24 mouse cellular contexts compared by ENCODE assay signal in genomic region chr2:13039785-13040184, GRCm38 (mm10). TPM values are rescaled to one million over a fixed set of nuclear protein-coding genes. Genes with fewer than 3 reads are reported as not detected.
DNase-seq lines count a peak whose midpoint lies in the region; ATAC-seq and TF ChIP-seq lines count a peak whose summit lies in the region.
"Had no signal": no experiment of that assay in that cellular context is flagged by ENCODE, and none has a peak within 500 bp of the region (broad histone marks: within the 10 kb centered on the region; RNA-seq: fewer than 3 reads in every experiment).

No protein-coding gene starts in this region.

- TF ChIP-seq RAD21 in CH12.LX (IDR thresholded peaks at IDR 0.05; ENCODE audit: low read depth, low read length) = peak; percentile 66

- H3K9me3 ChIP-seq in liver, embryonic 14.5 days (ENCODE audit: control insufficient read depth, low read length) = no peaks in the 10 kb centered on the region
- H3K9me3 ChIP-seq in liver, embryonic 12.5 days (replicated peaks) = no peaks in the 10 kb centered on the region
- no peaks in the 10 kb centered on the region for H3K9me3 ChIP-seq in CH12.LX (replicated peaks; ENCODE audit: low read length)
- H3K9me3 ChIP-seq in midbrain, embryonic 15.5 days = no peaks in the 10 kb centered on the region
- H3K9me3 ChIP-seq: embryonic facial prominence, embryonic 13.5 days; forebrain, embryonic 13.5 days; heart, embryonic 15.5 days; hindbrain, embryonic 13.5 days; intestine, embryonic 15.5 days had no signal

- ATAC-seq in liver, embryonic 14.5 days (ENCODE audit: insufficient read depth) = no peak
- no peak for ATAC-seq in liver, embryonic 12.5 days
- no peak for ATAC-seq in midbrain, embryonic 15.5 days (replicated peaks)
- ATAC-seq: forebrain, embryonic 13.5 days; hindbrain, postnatal 0 days; intestine, embryonic 15.5 days had no signal

- no peaks in the 10 kb centered on the region for H3K79me2 ChIP-seq in CH12.LX (replicated peaks; ENCODE audit: control insufficient read depth, extremely low read depth, insufficient read depth, poor library complexity, severe bottlenecking)

- H3K36me3 ChIP-seq in liver, embryonic 14.5 days (replicated peaks; ENCODE audit: control insufficient read depth, insufficient read depth, low read depth) = no peaks in the 10 kb centered on the region
- no peaks in the 10 kb centered on the region for H3K36me3 ChIP-seq in liver, embryonic 12.5 days
- no peaks in the 10 kb centered on the region for H3K36me3 ChIP-seq in CH12.LX (replicated peaks in 1 of 2; ENCODE audit: control insufficient read depth in 1 of 2, insufficient read depth in 1 of 2, low read length in 1 of 2)
- H3K36me3 ChIP-seq in midbrain, embryonic 15.5 days (replicated peaks) = no peaks in the 10 kb centered on the region
- H3K36me3 ChIP-seq: embryonic facial prominence, embryonic 13.5 days; heart, embryonic 15.5 days; hindbrain, embryonic 13.5 days; intestine, embryonic 15.5 days had no signal

- no peak overlapping the region for H3K9ac ChIP-seq in liver, embryonic 14.5 days (replicated peaks)
- H3K9ac ChIP-seq in liver, embryonic 12.5 days = no peak overlapping the region
- H3K9ac ChIP-seq in CH12.LX (ENCODE audit: insufficient read depth, low read depth) = no peak overlapping the region
- no peak overlapping the region for H3K9ac ChIP-seq in midbrain, embryonic 15.5 days
- H3K9ac ChIP-seq: embryonic facial prominence, embryonic 13.5 days; forebrain, embryonic 13.5 days; forebrain, postnatal 0 days; heart, embryonic 15.5 days; hindbrain, embryonic 13.5 days; intestine, embryonic 15.5 days had no signal

- H3K4me3 ChIP-seq in liver, embryonic 14.5 days (ENCODE audit: insufficient read depth in 1 of 2, low read depth in 2 of 2, low read length in 2 of 2) = no peak overlapping the region
- H3K4me3 ChIP-seq in liver, embryonic 12.5 days = no peak overlapping the region
- H3K4me3 ChIP-seq in CH12.LX (replicated peaks in 1 of 3; ENCODE audit: low read depth in 2 of 3, low read length in 2 of 3, poor library complexity in 1 of 3) = no peak overlapping the region
- no peak overlapping the region for H3K4me3 ChIP-seq in midbrain, embryonic 15.5 days
- H3K4me3 ChIP-seq: embryonic facial prominence, embryonic 13.5 days; forebrain, embryonic 13.5 days; heart, embryonic 15.5 days; hindbrain, embryonic 13.5 days; intestine, embryonic 15.5 days had no signal

- no peak overlapping the region for H3K4me2 ChIP-seq in liver, embryonic 14.5 days (ENCODE audit: low read depth)
- no peak overlapping the region for H3K4me2 ChIP-seq in liver, embryonic 12.5 days
- no peak overlapping the region for H3K4me2 ChIP-seq in CH12.LX (ENCODE audit: insufficient read depth, low read depth, poor library complexity, severe bottlenecking)
- H3K4me2 ChIP-seq in midbrain, embryonic 15.5 days = no peak overlapping the region
- H3K4me2 ChIP-seq: embryonic facial prominence, embryonic 13.5 days; forebrain, embryonic 13.5 days; heart, embryonic 11.5 days; heart, embryonic 15.5 days; hindbrain, embryonic 13.5 days; intestine, embryonic 15.5 days had no signal

- peak; percentile 53 for TF ChIP-seq CTCF in liver, embryonic 14.5 days (IDR thresholded peaks at IDR 0.05; ENCODE audit: low read depth)
- TF ChIP-seq CTCF in CH12.LX (conservative IDR thresholded peaks at IDR 0.05 in 1 of 2, IDR thresholded peaks at IDR 0.05 in 1 of 2; ENCODE audit: low read depth in 2 of 2, low read length in 2 of 2) = peak in 1 of 2 experiments; percentile 62; a peak in 2 of 4 replicates

- TF ChIP-seq POLR2A in CH12.LX (IDR thresholded peaks at IDR 0.05; ENCODE audit: low read depth, low read length) = no peak

- H3K27me3 ChIP-seq in liver, embryonic 14.5 days (ENCODE audit: control insufficient read depth, insufficient read depth, low read length) = no peaks in the 10 kb centered on the region
- H3K27me3 ChIP-seq in liver, embryonic 12.5 days (replicated peaks) = no peaks in the 10 kb centered on the region
- H3K27me3 ChIP-seq in CH12.LX (replicated peaks) = no peaks in the 10 kb centered on the region
- H3K27me3 ChIP-seq in midbrain, embryonic 15.5 days (replicated peaks) = no peaks in the 10 kb centered on the region
- H3K27me3 ChIP-seq: embryonic facial prominence, embryonic 13.5 days; forebrain, embryonic 13.5 days; heart, embryonic 15.5 days; hindbrain, embryonic 13.5 days; intestine, embryonic 15.5 days had no signal

- no peak for TF ChIP-seq EP300 in liver, embryonic 14.5 days (IDR thresholded peaks at IDR 0.05; ENCODE audit: low read depth)
- no peak for TF ChIP-seq EP300 in CH12.LX (IDR thresholded peaks at IDR 0.05; ENCODE audit: low read length)

- no peak for DNase-seq in liver, embryonic 14.5 days (ENCODE audit: low read depth in 3 of 3, low spot score in 3 of 3)
- peak; percentile 21 for DNase-seq in CH12.LX (ENCODE audit: extremely low read depth)
- peak; percentile 23 for DNase-seq in ZHBTc4 (ENCODE audit: low read depth, low spot score)
- DNase-seq in layer of hippocampus, postnatal 36 days = no peak
- no peak for DNase-seq in ovary, postnatal 36 days (ENCODE audit: low spot score)
- DNase-seq: adrenal gland, postnatal 14 days; cerebellum, adult 18-20 months; cerebellum, adult 9-11 months; cerebellum, postnatal 36 days; forebrain, postnatal 0 days; gastrocnemius, postnatal 25 days; heart, adult 18-20 months; heart, postnatal 14 days; kidney, adult 18-20 months had no signal

- in situ Hi-C loops in CH12.LX (cut with MboI; ENCODE audit: low pct_ligation_motif_present, low pct_unique_long_range_greater_than_20kb, low sequenced_read_pairs) = no loop called here

- peaks cover 9 to 12% of the 10 kb centered on the region in 2 experiments for H3K4me1 ChIP-seq in liver, embryonic 14.5 days (replicated peaks; ENCODE audit: control insufficient read depth in 2 of 2, insufficient read depth in 2 of 2, low read length in 1 of 2)
- H3K4me1 ChIP-seq in liver, embryonic 12.5 days = peaks cover 19% of the 10 kb centered on the region
- peaks cover 3 to 14% of the 10 kb centered on the region in 2 experiments; a peak in 2 of 4 replicates for H3K4me1 ChIP-seq in CH12.LX (ENCODE audit: control insufficient read depth in 1 of 2, insufficient read depth in 2 of 2)
- H3K4me1 ChIP-seq in midbrain, embryonic 15.5 days = no peaks in the 10 kb centered on the region
- H3K4me1 ChIP-seq: embryonic facial prominence, embryonic 13.5 days; forebrain, embryonic 13.5 days; hindbrain, embryonic 13.5 days; intestine, embryonic 15.5 days had no signal

- no peak overlapping the region for H3K27ac ChIP-seq in liver, embryonic 14.5 days
- H3K27ac ChIP-seq in liver, embryonic 12.5 days = no peak overlapping the region
- no peak overlapping the region for H3K27ac ChIP-seq in CH12.LX (ENCODE audit: insufficient read depth, low read depth)
- no peak overlapping the region for H3K27ac ChIP-seq in midbrain, embryonic 15.5 days
- H3K27ac ChIP-seq: embryonic facial prominence, embryonic 13.5 days; forebrain, embryonic 13.5 days; heart, embryonic 15.5 days; hindbrain, embryonic 13.5 days; hindbrain, postnatal 0 days; intestine, embryonic 15.5 days had no signal

- 63% methylated on average over 4 of the region's 4 CpGs for WGBS in liver, embryonic 14.5 days (ENCODE audit: insufficient replicate concordance)
- 71% methylated on average over 4 of the region's 4 CpGs for WGBS in liver, embryonic 12.5 days (ENCODE audit: insufficient replicate concordance)
- WGBS in midbrain, embryonic 15.5 days = 86% methylated on average over 4 of the region's 4 CpGs

- dilution Hi-C loops in CH12.LX (cut with MboI; ENCODE audit: extremely low pct_ligation_motif_present, extremely low pct_unique_long_range_greater_than_20kb, low sequenced_read_pairs) = no loop called here

TF ChIP-seq in CH12.LX, 34 proteins besides CTCF, POLR2A, EP300 and RAD21:
- no peak for TF ChIP-seq NRF1 (IDR thresholded peaks at IDR 0.05; ENCODE audit: low read depth, low read length)
- TF ChIP-seq ZC3H11A (IDR thresholded peaks at IDR 0.05; ENCODE audit: low read depth, low read length) = peak; percentile 8; the same call in 1 of the 2 replicates
- TF ChIP-seq SMC3 (IDR thresholded peaks at IDR 0.05; ENCODE audit: low read depth, low read length) = peak; percentile 79

RNA-seq across cellular contexts. Expression of gene C1ql3, which starts 28.2 kb away (rescaled TPM):
- 0.02 TPM in 2 replicates for polyA plus RNA-seq in liver, embryonic 14.5 days (2012; rRNA removed)
- 0.09 and 0.10 TPM in 2 replicates for polyA plus RNA-seq in liver, embryonic 14.5 days (2014; fragmentation: Nextera tagmentation; extraction: Ambion mirVana)
- polyA plus RNA-seq in liver, embryonic 12.5 days (2016; fragmentation: Nextera tagmentation; extraction: Ambion mirVana) = 0.10 and 0.12 TPM in 2 replicates
- 0.08 TPM in 1 of 2 replicates, not detected in the other for total RNA-seq in CH12.LX (2012; rRNA removed)
- not detected in 2 replicates for total RNA-seq in CH12.LX (2014; rRNA removed)
- polyA plus RNA-seq in CH12.LX (2012; ENCODE audit: insufficient read length, low read depth) = not detected in 2 replicates
- 100 to 1,000 TPM; 163 to 194 TPM for total RNA-seq in layer of hippocampus, postnatal 36 days (2021)
- polyA plus RNA-seq in midbrain, embryonic 15.5 days (2015; fragmentation: Nextera tagmentation; extraction: Ambion mirVana) = 1.8 and 2.3 TPM in 2 replicates
- total RNA-seq: heart, postnatal 14 days had no signal
- polyA plus RNA-seq: C2C12 had no signal

Comparison
In these comparisons a context has a peak if more than half of its experiments do, and no peak if none do; other contexts are left out.
1. DNase-seq: peak in CH12.LX (single experiment) and ZHBTc4 (single experiment); none in liver, embryonic 14.5 days (0 of 3), layer of hippocampus, postnatal 36 days (0 of 2) and ovary, postnatal 36 days (single experiment).